Mouse (Mus musculus) kidney, postnatal 0 days (tissue): ENCODE data around the gene Ireb2. TPM values are rescaled to one million over a fixed set of nuclear protein-coding genes. Genes with fewer than 3 reads are reported as not detected.
"Not testable (repeated sequence)": the region's sequence is repeated elsewhere in the genome, so short reads cannot be mapped to it uniquely, and the experiment has no call there.

Source experiments
- ATAC-seq: fragments of 200-750 bp; cut with Nextera tagmentation; replicated peaks from 2 replicates; pipeline ENCODE4 v1.8.0; 2017; ENCODE audit warnings: low read depth, moderate number of reproducible peaks, moderate TSS enrichment, moderate library complexity; ENCODE audit not compliant: low FRiP score
- DNase-seq: peaks from one replicate; pipeline ENCODE4 v3.0.0-alpha.2; 2016; ENCODE audit warnings: low spot score
- H3K27ac ChIP-seq: fragments of 300-500 bp; sonication (generic); 2 replicates; pipeline ENCODE4 v1.5.1; 2014; ENCODE audit warnings: mild to moderate bottlenecking
- H3K27me3 ChIP-seq: fragments of 300-500 bp; sonication (generic); 2 replicates; pipeline ENCODE4 v1.6.1; 2014; ENCODE audit warnings: low read length, mixed read lengths; ENCODE audit not compliant: insufficient read depth
- H3K36me3 ChIP-seq: fragments of 300-500 bp; sonication (generic); 2 replicates; pipeline ENCODE4 v1.6.1; 2014; ENCODE audit warnings: low read length, mixed read lengths; ENCODE audit not compliant: insufficient read depth
- H3K4me1 ChIP-seq: fragments of 300-500 bp; sonication (generic); replicated peaks from 2 replicates; pipeline ENCODE4 v1.6.1; 2014; ENCODE audit warnings: antibody characterized with exemption, low read length, mixed read lengths; ENCODE audit not compliant: insufficient read depth
- H3K4me2 ChIP-seq: fragments of 300-500 bp; sonication (generic); 2 replicates; pipeline ENCODE4 v1.6.1; 2014; ENCODE audit warnings: mild to moderate bottlenecking, low read length, moderate library complexity, mixed read lengths
- H3K4me3 ChIP-seq: fragments of 300-500 bp; sonication (generic); replicated peaks from 2 replicates; pipeline ENCODE4 v1.5.1; 2014; ENCODE audit warnings: low read depth, low read length
- H3K9ac ChIP-seq: fragments of 300-500 bp; sonication (generic); 2 replicates; pipeline ENCODE4 v1.6.1; 2014; ENCODE audit warnings: low read depth, low read length
- H3K9me3 ChIP-seq: fragments of 300-500 bp; sonication (generic); replicated peaks from 2 replicates; pipeline ENCODE4 v1.6.1; 2016; ENCODE audit warnings: low read length, inconsistent platforms, mixed read lengths
- CTCF ChIP-seq: IDR thresholded peaks from 2 replicates; pipeline ENCODE4 v1.5.1; 2016; ENCODE audit warnings: antibody characterized with exemption, low read depth, mild to moderate bottlenecking, moderate library complexity
- WGBS: fragments of 180-500 bp; shearing (Covaris S2); extraction: QIAGEN DNeasy Blood & Tissue Kit; methylation state at CpG from one replicate; pipeline ENCODE4 v1.1.7; 2014; 5-methylcytosine and 5-hydroxymethylcytosine counted together
- polyA plus RNA-seq: library from polyadenylated mRNA; unstranded; fragments of >200 nt; fragmentation: Nextera tagmentation; extraction: Ambion mirVana; gene quantifications from 2 replicates; pipeline ENCODE4 v1.2.1, GENCODE M21; 2015

The Ireb2 gene
- polyA plus RNA-seq, 1 experiment from 2014 or later, result 23.4 TPM

DNA sequence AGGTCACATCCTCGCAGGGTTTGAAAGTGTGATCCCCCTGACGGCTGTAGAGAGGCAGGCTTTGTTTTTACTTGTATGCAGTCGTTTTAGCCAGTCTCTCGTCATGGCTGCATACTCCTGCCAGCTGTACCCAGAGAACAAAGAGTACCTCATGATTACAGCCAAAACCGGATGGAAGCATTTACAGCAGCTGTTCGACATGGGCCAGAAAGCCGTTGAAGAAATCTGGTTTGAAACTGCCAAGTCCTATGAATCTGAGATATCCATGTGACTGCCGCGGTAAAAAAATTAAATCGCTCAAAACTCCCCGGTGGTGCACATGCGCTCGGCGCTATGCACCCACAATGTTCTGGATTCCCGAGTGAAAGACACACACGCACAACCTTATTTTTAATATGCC lies 82.7 kb downstream of the Ireb2 start:
- ATAC-seq (no peak), DNase-seq (no peak)
- Histone ChIP-seq H3K9ac (no peak overlapping the region), H3K4me2 (no peak overlapping the region), H3K27ac (no peak overlapping the region), H3K9me3 (no peaks in the 10 kb centered on the region), H3K4me1 (no peaks in the 10 kb centered on the region), H3K4me3 (no peak overlapping the region), H3K27me3 (no peaks in the 10 kb centered on the region), H3K36me3 (no peaks in the 10 kb centered on the region)
- 70% methylated on average over 16 of the region's 16 CpGs for WGBS
- TF ChIP-seq CTCF, result no peak

DNA sequence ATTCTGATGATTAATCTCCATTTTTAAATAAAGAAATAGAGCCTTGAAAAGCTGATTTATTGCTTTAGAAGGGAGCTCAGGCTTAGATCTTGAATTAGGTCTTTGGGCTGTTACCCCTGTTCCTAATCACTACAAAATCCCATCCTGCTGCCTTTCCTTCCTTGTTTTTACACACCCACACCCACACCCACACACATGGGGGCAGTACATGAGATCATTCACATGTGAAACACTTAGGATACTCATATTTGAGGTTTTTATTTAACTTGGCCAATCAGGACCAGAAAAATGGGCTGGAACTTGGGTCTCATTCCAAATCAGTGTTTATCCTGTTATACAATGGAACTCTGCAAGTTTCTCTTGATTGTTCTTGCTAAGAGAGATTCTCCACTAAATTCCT lies 85.9 kb downstream of the Ireb2 start:
- H3K9me3 ChIP-seq, result no peaks in the 10 kb centered on the region
- H3K4me1 ChIP-seq, result peaks cover 9% of the 10 kb centered on the region
- no peak overlapping the region for H3K4me3 ChIP-seq
- H3K9ac ChIP-seq, result no peak overlapping the region
- H3K4me2 ChIP-seq, result no peak overlapping the region
- peaks cover 17% of the 10 kb centered on the region for H3K36me3 ChIP-seq
- H3K27me3 ChIP-seq, result no peaks in the 10 kb centered on the region
- TF ChIP-seq CTCF, result no peak
- H3K27ac ChIP-seq, result no peak overlapping the region
- no peak for ATAC-seq
- DNase-seq, result no peak

DNA sequence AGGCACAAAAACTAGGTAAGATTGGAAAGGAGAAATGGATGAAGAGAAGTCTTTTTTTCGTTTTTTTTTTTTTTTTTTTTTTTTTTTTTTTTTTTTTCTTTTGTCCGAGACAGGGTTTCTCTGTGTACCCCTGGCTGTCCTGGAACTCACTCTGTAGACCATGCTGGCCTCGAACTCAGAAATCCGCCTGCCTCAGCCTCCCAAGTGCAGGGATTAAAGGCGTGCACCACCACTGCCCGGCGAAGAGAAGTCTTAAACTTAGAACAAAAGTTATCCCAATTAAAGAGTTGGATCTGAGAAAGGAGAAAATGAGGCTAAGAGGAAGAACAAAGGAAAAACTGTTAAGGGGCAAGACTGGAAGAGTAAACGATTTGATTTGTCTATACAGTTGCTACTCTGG lies 86.6 kb downstream of the Ireb2 start:
- Histone ChIP-seq H3K27ac (peak overlapping the region; percentile 84; the same call in 1 of the 2 replicates), H3K4me3 (peak overlapping the region; percentile 83), H3K4me2 (peak overlapping the region; percentile 72), H3K36me3 (peaks cover 18% of the 10 kb centered on the region), H3K9ac (0 out of 2 replicates have a peak overlapping the region, but pooled peaks have one; percentile 85)
- H3K4me1 ChIP-seq, H3K27me3 ChIP-seq, H3K9me3 ChIP-seq, DNase-seq: not testable (repeated sequence)
- peak; percentile 22; the same call in 1 of the 2 replicates for ATAC-seq
- WGBS, result 48% methylated on average over 8 of the region's 8 CpGs

DNA sequence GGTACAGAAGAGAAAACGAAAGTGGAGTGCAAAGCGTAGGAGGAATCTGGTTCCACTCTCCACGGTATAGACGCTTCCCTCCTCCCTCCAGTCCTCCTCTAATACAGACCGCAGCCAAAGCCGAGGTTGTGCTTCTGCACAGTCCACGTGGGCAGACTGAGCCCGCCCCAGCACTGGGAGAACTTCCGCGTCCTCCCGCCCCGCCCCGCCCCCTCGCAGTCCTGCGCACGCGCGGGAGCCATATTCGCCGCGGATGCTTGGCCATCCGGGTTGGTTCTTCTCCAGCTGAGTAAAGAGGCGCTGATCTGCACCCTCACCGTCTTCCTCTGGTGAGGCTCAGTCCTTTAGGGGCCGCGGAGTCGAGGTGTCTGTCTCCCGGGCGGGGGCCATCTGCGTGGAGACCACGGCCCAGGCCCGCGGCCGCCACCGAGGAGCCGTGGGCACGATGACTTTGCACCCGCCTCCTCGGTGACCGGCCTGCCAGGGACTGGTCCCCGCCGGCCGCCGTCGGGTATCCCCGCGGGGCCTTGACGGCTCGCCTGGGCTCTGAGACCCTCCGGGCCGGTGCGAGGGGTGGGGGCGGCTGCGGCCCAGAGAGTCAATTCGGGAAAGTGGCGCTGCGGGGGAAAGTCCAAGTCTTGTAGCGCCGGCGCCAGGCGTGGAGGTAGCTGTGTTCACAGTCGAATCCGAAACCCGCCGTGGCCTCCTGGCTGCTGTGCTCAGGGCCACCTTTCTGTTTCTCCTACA lies 87.2 kb downstream of the Ireb2 start, which contains the start of the genes Psma4 and AY074887:
Gene Psma4, plus strand, starts transcription at position 216 of the 747 bp plus-strand sequence.
Gene AY074887, minus strand, starts transcription at position 424 of the 747 bp plus-strand sequence.
- Histone ChIP-seq H3K9ac (peak within 1 kb of the TSS; percentile 85), H3K27ac (peak within 1 kb of the TSS; percentile 84), H3K36me3 (peaks cover 24% of the 10 kb centered on the region), H3K27me3 (no peaks in the 10 kb centered on the region), H3K4me1 (peaks cover 9% of the 10 kb centered on the region), H3K4me3 (peak within 1 kb of the TSS; percentile 83), H3K4me2 (peak within 1 kb of the TSS; percentile 72), H3K9me3 (no peaks in the 10 kb centered on the region)
- WGBS, result under 1% methylated on average over 65 of the region's 65 CpGs
- no peak for TF ChIP-seq CTCF
- peak; percentile 98 for ATAC-seq
- DNase-seq, result peak; percentile 97

DNA sequence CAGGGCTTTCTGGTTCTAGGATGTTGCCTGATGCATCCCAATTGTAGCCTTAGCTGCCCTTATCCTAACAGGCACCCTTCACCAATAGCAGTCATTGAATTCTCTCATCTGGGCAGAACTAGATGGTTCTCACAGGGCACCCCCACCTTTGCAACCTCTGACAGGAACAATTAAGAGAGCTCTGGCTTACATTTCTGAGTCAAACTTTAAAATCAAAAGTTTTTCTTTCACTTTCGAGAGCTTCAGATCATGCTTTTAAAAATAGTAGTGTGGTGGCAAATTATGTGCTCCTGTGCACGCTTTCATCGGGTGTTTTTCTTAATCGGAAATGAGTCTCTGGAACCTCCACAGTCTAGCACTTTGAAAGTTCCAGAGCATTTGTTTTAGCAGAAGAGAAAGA lies 97.5 kb downstream of the Ireb2 start:
- Histone ChIP-seq H3K27ac (no peak overlapping the region), H3K4me3 (no peak overlapping the region), H3K9me3 (no peaks in the 10 kb centered on the region), H3K27me3 (no peaks in the 10 kb centered on the region), H3K9ac (no peak overlapping the region), H3K36me3 (peaks cover 17% of the 10 kb centered on the region), H3K4me1 (no peaks in the 10 kb centered on the region), H3K4me2 (no peak overlapping the region)
- WGBS, result 93% methylated on average over 4 of the region's 4 CpGs
- TF ChIP-seq CTCF, result no peak
- DNase-seq (no peak), ATAC-seq (no peak)

Other genes with a start within 250 kb of the Ireb2 start
- 1.0 and 1.4 TPM in 2 replicates for gene Acsbg1, start 201.9 kb upstream of the Ireb2 start, polyA plus RNA-seq
- gene Dnaja4, start 164.9 kb upstream of the Ireb2 start, polyA plus RNA-seq, result 2.9 and 3.2 TPM in 2 replicates
- 155 and 166 TPM in 2 replicates for gene Wdr61, start 129.3 kb upstream of the Ireb2 start, polyA plus RNA-seq
- gene Crabp1, start 99.0 kb upstream of the Ireb2 start, polyA plus RNA-seq, result 14.3 and 18.0 TPM in 2 replicates
- gene Hykk, start 53.5 kb downstream of the Ireb2 start, polyA plus RNA-seq, result 15.5 and 16.3 TPM in 2 replicates
- gene Psma4, start 87.0 kb downstream of the Ireb2 start, polyA plus RNA-seq, result 317 and 325 TPM in 2 replicates
- gene AY074887, start 87.2 kb downstream of the Ireb2 start, polyA plus RNA-seq, result 0.72 and 1.1 TPM in 2 replicates
- gene Chrna5, start 117.1 kb downstream of the Ireb2 start, polyA plus RNA-seq, result 0.97 and 1.7 TPM in 2 replicates
- gene Chrna3, start 162.8 kb downstream of the Ireb2 start, polyA plus RNA-seq, result 0.18 and 0.22 TPM in 2 replicates
- 1.0 and 1.4 TPM in 2 replicates for gene Chrnb4, start 185.0 kb downstream of the Ireb2 start, polyA plus RNA-seq